In the genomic region with DNA sequence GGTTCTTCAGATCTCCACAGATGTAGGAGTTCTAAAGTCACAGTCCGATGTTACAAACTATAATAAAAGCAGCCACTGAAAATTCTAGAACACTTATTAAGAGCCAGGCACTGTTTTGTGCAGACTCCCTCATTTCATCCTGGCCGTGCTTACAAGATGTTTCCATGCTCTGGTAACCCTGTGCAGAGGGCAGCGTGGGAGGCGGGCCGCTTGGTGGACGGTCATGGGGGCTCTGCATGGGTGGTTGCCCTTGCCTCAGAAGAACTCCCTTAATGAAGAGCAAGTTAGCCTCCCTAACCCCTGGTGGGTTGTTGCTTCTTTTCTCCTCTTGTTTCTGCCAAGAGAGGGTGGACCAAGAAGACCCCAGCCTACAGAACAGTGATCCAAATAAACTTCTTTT, we compare ENCODE assay signal across 27 mouse cellular contexts. TPM values are rescaled to one million over a fixed set of nuclear protein-coding genes. Genes with fewer than 3 reads are reported as not detected.
A peak's percentile ranks its signal among the peaks of the same experiment; 100 is the strongest.
DNase-seq lines count a peak whose midpoint lies in the region; ATAC-seq lines count a peak whose summit lies in the region.
"Had no signal": no experiment of that assay in that cellular context is flagged by ENCODE, and none has a peak within 500 bp of the region (broad histone marks: within the 10 kb centered on the region; RNA-seq: fewer than 3 reads in every experiment).

No protein-coding gene starts in this region.

- peak; percentile 2 for DNase-seq in embryo, embryonic 10 days (ENCODE audit: low spot score)
- no peak for DNase-seq in embryo, embryonic 10.5 days (ENCODE audit: low spot score)
- DNase-seq in kidney, adult 9 months: no peak
- peak; percentile 10 for DNase-seq in neural tube, embryonic 10.5 days (ENCODE audit: extremely low spot score, low spot score)
- no peak for DNase-seq in heart, adult 11 months
- DNase-seq: adrenal gland, adult 2 months; adrenal gland, postnatal 36 days; cerebellum, adult 18-20 months; cerebellum, postnatal 10 days; gastrocnemius, postnatal 10 days; layer of hippocampus, adult 9-11 months; lung, embryonic 14.5 days; lung, postnatal 14 days; right cerebral cortex, adult 18-20 months; thymus, postnatal 14 days had no signal

- H3K27me3 ChIP-seq in kidney, embryonic 15.5 days: no peaks in the 10 kb centered on the region
- H3K27me3 ChIP-seq in neural tube, embryonic 15.5 days (replicated peaks): no peaks in the 10 kb centered on the region
- H3K27me3 ChIP-seq: CH12.LX; embryonic facial prominence, embryonic 15.5 days; forebrain, embryonic 12.5 days; heart, embryonic 15.5 days; hindbrain, embryonic 12.5 days; limb, embryonic 12.5 days; liver, embryonic 15.5 days; midbrain, embryonic 15.5 days had no signal

- no peak overlapping the region for H3K9ac ChIP-seq in kidney, embryonic 15.5 days
- H3K9ac ChIP-seq in neural tube, embryonic 15.5 days (replicated peaks): no peak overlapping the region
- H3K9ac ChIP-seq: embryonic facial prominence, embryonic 15.5 days; forebrain, embryonic 12.5 days; heart, embryonic 15.5 days; hindbrain, embryonic 12.5 days; limb, embryonic 12.5 days; liver, embryonic 15.5 days; lung, embryonic 14.5 days; midbrain, embryonic 15.5 days had no signal

- H3K36me3 ChIP-seq in kidney, embryonic 15.5 days: peaks cover 35% of the 10 kb centered on the region
- peaks cover 11% of the 10 kb centered on the region for H3K36me3 ChIP-seq in neural tube, embryonic 15.5 days

- peaks cover 17% of the 10 kb centered on the region for H3K4me1 ChIP-seq in kidney, embryonic 15.5 days
- no peaks in the 10 kb centered on the region for H3K4me1 ChIP-seq in neural tube, embryonic 15.5 days
- H3K4me1 ChIP-seq: embryonic facial prominence, embryonic 10.5 days; forebrain, embryonic 12.5 days; heart, embryonic 15.5 days; hindbrain, embryonic 12.5 days; midbrain, embryonic 15.5 days had no signal

- 36% methylated on average over 6 of the region's 6 CpGs for WGBS in kidney, embryonic 15.5 days
- WGBS in neural tube, embryonic 15.5 days: 94% methylated on average over 6 of the region's 6 CpGs

- peak overlapping the region; percentile 51; the same call in 1 of the 2 replicates for H3K27ac ChIP-seq in kidney, embryonic 15.5 days
- no peak overlapping the region for H3K27ac ChIP-seq in neural tube, embryonic 15.5 days (replicated peaks)
- H3K27ac ChIP-seq: embryonic facial prominence, embryonic 10.5 days; embryonic facial prominence, embryonic 15.5 days; forebrain, embryonic 12.5 days; heart, embryonic 15.5 days; hindbrain, embryonic 12.5 days; limb, embryonic 12.5 days; liver, embryonic 15.5 days; midbrain, embryonic 15.5 days had no signal

- H3K9me3 ChIP-seq in kidney, embryonic 15.5 days (replicated peaks): no peaks in the 10 kb centered on the region; the same call in 1 of the 2 replicates
- H3K9me3 ChIP-seq in neural tube, embryonic 15.5 days (replicated peaks): no peaks in the 10 kb centered on the region
- H3K9me3 ChIP-seq: embryonic facial prominence, embryonic 15.5 days; forebrain, embryonic 12.5 days; heart, embryonic 15.5 days; hindbrain, embryonic 12.5 days; liver, embryonic 15.5 days; midbrain, embryonic 15.5 days had no signal

- H3K4me3 ChIP-seq in kidney, embryonic 15.5 days (replicated peaks): no peak overlapping the region
- H3K4me3 ChIP-seq in neural tube, embryonic 15.5 days (replicated peaks): no peak overlapping the region
- H3K4me3 ChIP-seq: embryonic facial prominence, embryonic 10.5 days; embryonic facial prominence, embryonic 15.5 days; forebrain, embryonic 12.5 days; heart, embryonic 15.5 days; hindbrain, embryonic 12.5 days; limb, embryonic 12.5 days; liver, embryonic 15.5 days; midbrain, embryonic 15.5 days had no signal

- ATAC-seq in kidney, embryonic 15.5 days (replicated peaks; ENCODE audit: low FRiP score): peak; percentile 82
- no peak for ATAC-seq in neural tube, embryonic 15.5 days (ENCODE audit: low FRiP score)
- ATAC-seq: activated CD4-positive, CD25-positive, alpha-beta regulatory T cell, adult 4 months; midbrain, embryonic 15.5 days had no signal

- no peak overlapping the region for H3K4me2 ChIP-seq in kidney, embryonic 15.5 days
- no peak overlapping the region for H3K4me2 ChIP-seq in neural tube, embryonic 15.5 days
- H3K4me2 ChIP-seq: embryonic facial prominence, embryonic 15.5 days; forebrain, embryonic 12.5 days; heart, embryonic 15.5 days; hindbrain, embryonic 12.5 days; limb, embryonic 12.5 days; liver, embryonic 15.5 days; lung, embryonic 14.5 days; midbrain, embryonic 15.5 days had no signal

RNA-seq across cellular contexts. Expression of gene Sdc1, which starts 11.3 kb away (rescaled TPM):
- polyA plus RNA-seq in kidney, embryonic 15.5 days (2015; fragmentation: Nextera tagmentation; extraction: Ambion mirVana): 63.7 and 66.7 TPM in 2 replicates
- 15.0 and 26.1 TPM in 2 replicates for polyA plus RNA-seq in neural tube, embryonic 15.5 days (2015; fragmentation: Nextera tagmentation; extraction: Ambion mirVana)

Comparison
In these comparisons a context has a peak if more than half of its experiments do, and no peak if none do; other contexts are left out.
1. DNase-seq: peak in embryo, embryonic 10 days (single experiment) and neural tube, embryonic 10.5 days (single experiment); none in embryo, embryonic 10.5 days (single experiment), kidney, adult 9 months (single experiment) and heart, adult 11 months (single experiment).